Mouse (Mus musculus) lung, adult 2 months (tissue): ENCODE measurements around the gene Mrpl47.

Source experiments
- CTCF ChIP-seq: fragments of 200-500 bp; IDR thresholded peaks from 2 replicates; pipeline ENCODE4 v1.5.1; 2011; ENCODE audit warnings: mild to moderate bottlenecking, low read length, control low read depth; ENCODE audit not compliant: insufficient read depth
- POLR2A ChIP-seq: fragments of 200-500 bp; IDR thresholded peaks from 2 replicates; pipeline ENCODE4 v1.6.1; 2011; ENCODE audit warnings: low read depth, mild to moderate bottlenecking, control low read depth, low read length, borderline replicate concordance; ENCODE audit errors: extremely low read depth

DNA sequence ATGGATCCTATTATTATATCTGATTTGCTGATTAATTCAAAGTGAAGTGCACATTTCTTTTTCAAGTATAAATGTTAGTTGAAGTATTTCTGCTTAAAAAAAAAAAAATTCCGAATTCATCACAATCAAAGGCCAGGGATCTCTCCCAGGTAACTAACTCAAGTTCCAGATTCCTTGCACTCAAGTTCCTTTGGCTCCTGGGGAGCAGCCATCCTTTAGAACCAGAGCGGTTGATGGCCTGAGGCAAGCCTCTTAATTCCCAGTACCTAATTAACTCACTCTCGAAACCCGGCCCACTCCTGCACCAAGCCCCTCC lies 29.4 kb downstream of the Mrpl47 start:
- TF ChIP-seq CTCF (no peak), POLR2A (no peak)
